Mouse (Mus musculus) midbrain, postnatal 0 days (tissue): ENCODE measurements around the gene Nepro. TPM values are rescaled to one million over a fixed set of nuclear protein-coding genes. Genes with fewer than 3 reads are reported as not detected.

Experiments used
- ATAC-seq: fragments of 200-750 bp; cut with Nextera tagmentation; 2 replicates; pipeline ENCODE4 v1.8.0; 2017; ENCODE audit warnings: moderate number of reproducible peaks, mild to moderate bottlenecking, moderate TSS enrichment, moderate library complexity; ENCODE audit not compliant: low FRiP score
- DNase-seq: peaks from one replicate; pipeline ENCODE4 v3.0.0-alpha.2; 2015; ENCODE audit warnings: low spot score
- H3K27ac ChIP-seq: fragments of 300-500 bp; sonication (generic); 2 replicates; pipeline ENCODE4 v1.5.1; 2014; ENCODE audit warnings: low read depth, mild to moderate bottlenecking, low read length, mixed read lengths
- H3K27me3 ChIP-seq: fragments of 300-500 bp; sonication (generic); 2 replicates; pipeline ENCODE4 v1.6.1; 2014; ENCODE audit warnings: low read length, control low read depth, mixed read lengths; ENCODE audit not compliant: insufficient read depth
- H3K36me3 ChIP-seq: fragments of 300-500 bp; sonication (generic); 2 replicates; pipeline ENCODE4 v1.6.1; 2014; ENCODE audit warnings: low read length, control low read depth, mixed read lengths; ENCODE audit not compliant: insufficient read depth
- H3K4me1 ChIP-seq: fragments of 300-500 bp; sonication (generic); 2 replicates; pipeline ENCODE4 v1.6.1; 2014; ENCODE audit warnings: mild to moderate bottlenecking, control low read depth, antibody characterized with exemption, low read length, mixed read lengths; ENCODE audit not compliant: insufficient read depth
- H3K4me2 ChIP-seq: fragments of 300-500 bp; sonication (generic); 2 replicates; pipeline ENCODE4 v1.6.1; 2014; ENCODE audit warnings: low read depth, mild to moderate bottlenecking, low read length, mixed read lengths; ENCODE audit not compliant: poor library complexity, severe bottlenecking
- H3K4me3 ChIP-seq: fragments of 300-500 bp; sonication (generic); 2 replicates; pipeline ENCODE4 v1.5.1; 2014; ENCODE audit warnings: low read depth, mild to moderate bottlenecking, low read length, moderate library complexity
- H3K9ac ChIP-seq: fragments of 300-500 bp; sonication (generic); replicated peaks from 2 replicates; pipeline ENCODE4 v1.6.1; 2014; ENCODE audit warnings: mild to moderate bottlenecking, low read length, moderate library complexity, mixed read lengths; ENCODE audit not compliant: poor library complexity, severe bottlenecking
- H3K9me3 ChIP-seq: fragments of 300-500 bp; sonication (generic); 2 replicates; pipeline ENCODE4 v1.6.1; 2016; ENCODE audit warnings: low read length, control low read depth
- CTCF ChIP-seq: IDR thresholded peaks from 2 replicates; pipeline ENCODE4 v1.5.1; 2016; ENCODE audit warnings: antibody characterized with exemption, mild to moderate bottlenecking
- WGBS: fragments of 180-500 bp; shearing (Covaris S2); extraction: QIAGEN DNeasy Blood & Tissue Kit; methylation state at CpG from one replicate; pipeline ENCODE4 v1.1.7; 2014; 5-methylcytosine and 5-hydroxymethylcytosine counted together
- polyA plus RNA-seq: library from polyadenylated mRNA; unstranded; fragments of >200 nt; fragmentation: Nextera tagmentation; extraction: Ambion mirVana; gene quantifications from 2 replicates; pipeline ENCODE4 v1.2.1, GENCODE M21; 2015
- total RNA-seq: library from RNA; depleted of rRNA; stranded (reverse); fragments of >200 nt; gene quantifications from 2 replicates; pipeline ENCODE4 v1.2.3, GENCODE M21; 2014

The Nepro gene
- total and polyA plus RNA-seq, 2 experiments from 2014 or later: 2.9 to 3.5 TPM

GRCm38 (mm10) chr16:44745471-44745865 lies 21.4 kb downstream of the Nepro start:
- Histone ChIP-seq H3K9ac (peak overlapping the region; percentile 92), H3K4me3 (peak overlapping the region; percentile 92), H3K4me1 (peaks cover 8% of the 10 kb centered on the region), H3K36me3 (peaks cover 8% of the 10 kb centered on the region; the same call in 1 of the 2 replicates), H3K4me2 (peak overlapping the region; percentile 56), H3K27me3 (no peaks in the 10 kb centered on the region), H3K9me3 (no peaks in the 10 kb centered on the region), H3K27ac (peak overlapping the region; percentile 98)
- ATAC-seq (no peak; the same call in 1 of the 2 replicates), DNase-seq (no peak)
- WGBS: 7% methylated on average over 14 of the region's 14 CpGs
- no peak for TF ChIP-seq CTCF

GRCm38 (mm10) chr16:44745866-44746562 lies 21.9 kb downstream of the Nepro start, which contains the start of gene Gtpbp8:
Gene Gtpbp8, minus strand, starts transcription at chr16:44746363.
- DNase-seq (peak; percentile 95), ATAC-seq (peak; percentile 97)
- Histone ChIP-seq H3K4me3 (peak within 1 kb of the TSS; percentile 92), H3K9me3 (no peaks in the 10 kb centered on the region), H3K36me3 (peaks cover 8% of the 10 kb centered on the region; the same call in 1 of the 2 replicates), H3K27ac (peak within 1 kb of the TSS; percentile 98), H3K4me2 (peak within 1 kb of the TSS; percentile 56), H3K9ac (peak within 1 kb of the TSS; percentile 92), H3K27me3 (no peaks in the 10 kb centered on the region), H3K4me1 (peaks cover 8% of the 10 kb centered on the region)
- under 1% methylated on average over 47 of the region's 47 CpGs for WGBS
- no peak for TF ChIP-seq CTCF

- Histone ChIP-seq H3K36me3 (no peaks in the 10 kb centered on the region), H3K27me3 (no peaks in the 10 kb centered on the region), H3K9ac (no peak overlapping the region), H3K9me3 (no peaks in the 10 kb centered on the region), H3K4me3 (no peak overlapping the region), H3K4me2 (no peak overlapping the region), H3K4me1 (peaks cover 8% of the 10 kb centered on the region), H3K27ac (no peak overlapping the region)
- DNase-seq (no peak), ATAC-seq (no peak)
- no peak for TF ChIP-seq CTCF
- 62% methylated on average over 3 of the region's 3 CpGs for WGBS
Observed at GRCm38 (mm10) chr16:44748007-44748406, 23.9 kb downstream of the Nepro start.

GRCm38 (mm10) chr16:44757700-44758099 lies 33.6 kb downstream of the Nepro start:
- Histone ChIP-seq H3K4me3 (no peak overlapping the region), H3K27ac (no peak overlapping the region)
- no peak for ATAC-seq

GRCm38 (mm10) chr16:44761811-44762210 lies 37.7 kb downstream of the Nepro start:
- H3K4me1 ChIP-seq: no peaks in the 10 kb centered on the region
- no peak overlapping the region for H3K9ac ChIP-seq
- H3K27me3 ChIP-seq: no peaks in the 10 kb centered on the region
- no peak for DNase-seq
- H3K4me2 ChIP-seq: no peak overlapping the region
- peak; percentile 38 for TF ChIP-seq CTCF
- no peak for ATAC-seq
- H3K9me3 ChIP-seq: no peaks in the 10 kb centered on the region
- H3K36me3 ChIP-seq: no peaks in the 10 kb centered on the region
- H3K27ac ChIP-seq: no peak overlapping the region
- no peak overlapping the region for H3K4me3 ChIP-seq
- 66% methylated on average over 1 of the region's 1 CpGs for whole genome bisulfite sequencing

More at GRCm38 (mm10) chr16:44757700-44758099, 33.6 kb downstream of the Nepro start:
- no peaks in the 10 kb centered on the region for H3K4me1 ChIP-seq
- no peaks in the 10 kb centered on the region for H3K9me3 ChIP-seq
- no peaks in the 10 kb centered on the region for H3K27me3 ChIP-seq
- H3K9ac ChIP-seq: no peak overlapping the region
- no peak for DNase-seq
- H3K4me2 ChIP-seq: no peak overlapping the region
- no peak for TF ChIP-seq CTCF
- WGBS: 92% methylated on average over 8 of the region's 8 CpGs
- H3K36me3 ChIP-seq: no peaks in the 10 kb centered on the region

GRCm38 (mm10) chr16:44765555-44766319 lies 41.6 kb downstream of the Nepro start, which contains the start of gene Cd200r1:
Gene Cd200r1, plus strand, starts transcription at chr16:44765736.
- Histone ChIP-seq H3K4me3 (no peak within 1 kb of the TSS), H3K27me3 (no peaks in the 10 kb centered on the region), H3K9ac (no peak within 1 kb of the TSS), H3K9me3 (no peaks in the 10 kb centered on the region), H3K4me1 (no peaks in the 10 kb centered on the region), H3K4me2 (no peak within 1 kb of the TSS), H3K27ac (no peak within 1 kb of the TSS), H3K36me3 (no peaks in the 10 kb centered on the region)
- DNase-seq: no peak
- 79% methylated on average over 22 of the region's 22 CpGs for WGBS
- no peak for ATAC-seq
- no peak for TF ChIP-seq CTCF
